Mouse (Mus musculus): ENCODE measurements around the gene Mcl1. TPM values are rescaled to one million over a fixed set of nuclear protein-coding genes. Genes with fewer than 3 reads are reported as not detected.

Mcl1 gene
- polyA plus RNA-seq, 1 experiment from 2014 or later: 46.3 TPM

- no peaks in the 10 kb centered on the region for H3K27me3 ChIP-seq
- H3K27ac ChIP-seq (replicated peaks): no peak overlapping the region
- H3K9ac ChIP-seq: no peak overlapping the region
- peaks cover 11% of the 10 kb centered on the region for H3K4me1 ChIP-seq (replicated peaks)
- no peak for ATAC-seq (ENCODE audit: low FRiP score, low read depth)
- H3K4me2 ChIP-seq: no peak overlapping the region
- no peaks in the 10 kb centered on the region for H3K9me3 ChIP-seq
- 61% methylated on average over 11 of the region's 11 CpGs for WGBS
- no peak overlapping the region for H3K4me3 ChIP-seq
- H3K36me3 ChIP-seq: no peaks in the 10 kb centered on the region
Observed at GRCm38 (mm10) chr3:95693821-95694807, 35.5 kb downstream of the Mcl1 start.

GRCm38 (mm10) chr3:95694808-95695703 lies 36.5 kb downstream of the Mcl1 start:
- 92% methylated on average over 11 of the region's 11 CpGs for WGBS
- no peak overlapping the region for H3K4me2 ChIP-seq
- no peak overlapping the region for H3K9ac ChIP-seq
- H3K9me3 ChIP-seq: no peaks in the 10 kb centered on the region
- no peak overlapping the region for H3K4me3 ChIP-seq
- no peaks in the 10 kb centered on the region for H3K27me3 ChIP-seq
- H3K27ac ChIP-seq (replicated peaks): no peak overlapping the region
- peaks cover 11% of the 10 kb centered on the region for H3K4me1 ChIP-seq (replicated peaks)
- no peak for ATAC-seq (ENCODE audit: low FRiP score, low read depth)
- H3K36me3 ChIP-seq: no peaks in the 10 kb centered on the region

DNA sequence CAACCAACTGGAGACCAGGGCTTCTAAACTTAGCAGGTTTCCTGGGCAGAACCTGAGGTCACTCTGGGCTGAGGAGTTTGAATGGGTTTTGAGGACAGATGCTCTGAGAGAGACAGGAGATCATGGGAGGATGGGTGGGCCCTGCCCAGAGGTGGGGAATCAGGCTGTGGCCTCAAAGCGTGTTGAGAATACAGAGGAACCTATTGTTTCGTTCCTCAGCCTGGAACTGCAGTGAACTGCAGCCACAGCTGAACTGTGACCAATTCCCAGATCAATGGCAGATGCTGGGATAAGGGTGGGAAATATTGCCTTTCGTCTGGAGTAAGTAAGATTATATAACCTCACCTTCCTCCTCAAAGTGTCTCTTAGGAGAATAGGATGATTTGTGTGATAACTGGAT lies 37.2 kb downstream of the Mcl1 start:
- Histone ChIP-seq H3K9me3 (no peaks in the 10 kb centered on the region), H3K4me2 (no peak overlapping the region), H3K27ac (replicated peaks) (no peak overlapping the region), H3K27me3 (no peaks in the 10 kb centered on the region), H3K4me3 (no peak overlapping the region), H3K9ac (no peak overlapping the region), H3K36me3 (no peaks in the 10 kb centered on the region), H3K4me1 (replicated peaks) (peaks cover 16% of the 10 kb centered on the region)
- WGBS: 23% methylated on average over 3 of the region's 3 CpGs
- ATAC-seq (ENCODE audit: low FRiP score, low read depth): no peak

DNA sequence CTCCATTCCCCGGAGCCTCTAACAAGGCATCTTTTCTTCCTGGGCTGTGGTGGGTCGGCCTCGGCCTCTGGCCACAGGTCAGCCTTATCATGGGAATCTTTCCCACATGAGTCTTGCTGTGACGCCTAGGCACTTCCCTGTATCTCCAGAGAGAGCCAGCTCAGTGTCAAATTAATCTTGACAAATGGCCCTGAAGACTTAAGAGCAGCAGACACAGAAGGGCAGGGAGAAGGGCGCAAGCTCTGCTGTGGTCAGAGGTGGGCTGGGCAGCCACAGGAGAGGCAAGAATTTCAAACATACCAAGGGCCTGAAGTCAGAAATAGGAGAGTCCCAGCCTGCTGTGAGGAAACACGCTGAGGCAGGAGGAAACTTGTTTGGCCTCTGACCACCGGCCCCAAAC lies 37.8 kb downstream of the Mcl1 start:
- 22% methylated on average over 7 of the region's 7 CpGs for WGBS
- Histone ChIP-seq H3K27me3 (no peaks in the 10 kb centered on the region), H3K27ac (replicated peaks) (no peak overlapping the region), H3K9me3 (no peaks in the 10 kb centered on the region), H3K4me3 (no peak overlapping the region), H3K4me2 (no peak overlapping the region), H3K9ac (no peak overlapping the region), H3K36me3 (no peaks in the 10 kb centered on the region), H3K4me1 (replicated peaks) (peaks cover 19% of the 10 kb centered on the region)
- no peak for ATAC-seq (ENCODE audit: low FRiP score, low read depth)

DNA sequence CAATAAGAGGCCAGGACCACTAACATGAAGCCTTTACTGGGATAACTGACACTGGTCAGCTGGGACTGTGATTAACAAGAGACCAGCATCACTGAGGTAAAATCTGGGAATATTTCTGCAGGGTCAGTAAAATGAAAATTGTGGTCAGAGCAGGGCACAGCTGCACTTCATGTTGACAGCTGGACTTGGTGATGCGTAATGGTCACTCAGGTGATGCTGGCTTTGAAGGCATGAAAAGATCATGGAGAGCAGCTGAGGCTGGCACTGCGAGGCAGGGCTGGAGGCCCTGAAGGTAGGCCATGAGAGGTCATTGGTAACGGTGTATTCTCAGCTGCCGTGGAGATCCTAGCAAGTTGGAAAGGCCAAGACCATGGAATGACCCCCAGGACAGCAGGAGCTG lies 39.7 kb downstream of the Mcl1 start:
- Histone ChIP-seq H3K27ac (replicated peaks) (no peak overlapping the region), H3K4me3 (no peak overlapping the region), H3K4me1 (replicated peaks) (peaks cover 26% of the 10 kb centered on the region), H3K36me3 (no peaks in the 10 kb centered on the region), H3K9me3 (no peaks in the 10 kb centered on the region), H3K9ac (no peak overlapping the region), H3K4me2 (no peak overlapping the region), H3K27me3 (no peaks in the 10 kb centered on the region)
- WGBS: 92% methylated on average over 4 of the region's 4 CpGs
- ATAC-seq (ENCODE audit: low FRiP score, low read depth): no peak

GRCm38 (mm10) chr3:95700233-95700681 lies 41.7 kb downstream of the Mcl1 start:
- no peaks in the 10 kb centered on the region for H3K27me3 ChIP-seq
- H3K9me3 ChIP-seq: no peaks in the 10 kb centered on the region
- peak; percentile 43; the same call in 1 of the 2 replicates for ATAC-seq (ENCODE audit: low FRiP score, low read depth)
- H3K4me1 ChIP-seq (replicated peaks): peaks cover 26% of the 10 kb centered on the region
- 49% methylated on average over 6 of the region's 6 CpGs for WGBS
- H3K4me3 ChIP-seq: no peak overlapping the region
- no peak overlapping the region for H3K9ac ChIP-seq
- H3K36me3 ChIP-seq: no peaks in the 10 kb centered on the region
- no peak overlapping the region for H3K27ac ChIP-seq (replicated peaks)
- H3K4me2 ChIP-seq: no peak overlapping the region

GRCm38 (mm10) chr3:95701085-95701484 lies 42.5 kb downstream of the Mcl1 start:
- H3K36me3 ChIP-seq: no peaks in the 10 kb centered on the region
- no peak overlapping the region for H3K9ac ChIP-seq
- H3K27ac ChIP-seq (replicated peaks): no peak overlapping the region
- peaks cover 21% of the 10 kb centered on the region for H3K4me1 ChIP-seq (replicated peaks)
- 72% methylated on average over 2 of the region's 2 CpGs for WGBS
- no peaks in the 10 kb centered on the region for H3K9me3 ChIP-seq
- no peak overlapping the region for H3K4me2 ChIP-seq
- H3K4me3 ChIP-seq: no peak overlapping the region
- ATAC-seq (ENCODE audit: low FRiP score, low read depth): no peak
- no peaks in the 10 kb centered on the region for H3K27me3 ChIP-seq

GRCm38 (mm10) chr3:95701877-95702540 lies 43.4 kb downstream of the Mcl1 start:
- Histone ChIP-seq H3K4me2 (peak overlapping the region; percentile 49), H3K27me3 (no peaks in the 10 kb centered on the region), H3K4me1 (replicated peaks) (peaks cover 14% of the 10 kb centered on the region), H3K9me3 (no peaks in the 10 kb centered on the region), H3K36me3 (no peaks in the 10 kb centered on the region), H3K27ac (replicated peaks) (no peak overlapping the region), H3K4me3 (peak overlapping the region; percentile 14; the same call in 1 of the 2 replicates), H3K9ac (0 out of 2 replicates have a peak overlapping the region, but pooled peaks have one; percentile 1)
- 2% methylated on average over 24 of the region's 24 CpGs for WGBS
- ATAC-seq (ENCODE audit: low FRiP score, low read depth): peak; percentile 86

GRCm38 (mm10) chr3:95703276-95703675 lies 44.7 kb downstream of the Mcl1 start:
- H3K4me3 ChIP-seq: no peak overlapping the region
- no peak overlapping the region for H3K9ac ChIP-seq
- H3K36me3 ChIP-seq: no peaks in the 10 kb centered on the region
- no peak overlapping the region for H3K4me2 ChIP-seq
- 95% methylated on average over 3 of the region's 3 CpGs for WGBS
- H3K27me3 ChIP-seq: no peaks in the 10 kb centered on the region
- no peak for ATAC-seq (ENCODE audit: low FRiP score, low read depth)
- H3K27ac ChIP-seq (replicated peaks): no peak overlapping the region
- H3K9me3 ChIP-seq: no peaks in the 10 kb centered on the region
- H3K4me1 ChIP-seq (replicated peaks): peaks cover 14% of the 10 kb centered on the region

GRCm38 (mm10) chr3:95704612-95705011 lies 46.0 kb downstream of the Mcl1 start:
- 92% methylated on average over 4 of the region's 4 CpGs for WGBS
- ATAC-seq (ENCODE audit: low FRiP score, low read depth): no peak
- Histone ChIP-seq H3K9me3 (no peaks in the 10 kb centered on the region), H3K4me3 (no peak overlapping the region), H3K9ac (no peak overlapping the region), H3K4me1 (replicated peaks) (peaks cover 14% of the 10 kb centered on the region), H3K27me3 (no peaks in the 10 kb centered on the region), H3K36me3 (no peaks in the 10 kb centered on the region), H3K4me2 (no peak overlapping the region), H3K27ac (replicated peaks) (no peak overlapping the region)

GRCm38 (mm10) chr3:95706273-95706672 lies 47.7 kb downstream of the Mcl1 start:
- no peak for ATAC-seq (ENCODE audit: low FRiP score, low read depth)
- H3K9ac ChIP-seq: no peak overlapping the region
- WGBS: 84% methylated on average over 4 of the region's 4 CpGs
- H3K4me2 ChIP-seq: no peak overlapping the region
- peaks cover 7% of the 10 kb centered on the region for H3K4me1 ChIP-seq (replicated peaks)
- no peaks in the 10 kb centered on the region for H3K36me3 ChIP-seq
- H3K9me3 ChIP-seq: no peaks in the 10 kb centered on the region
- H3K27me3 ChIP-seq: no peaks in the 10 kb centered on the region
- H3K27ac ChIP-seq (replicated peaks): no peak overlapping the region
- no peak overlapping the region for H3K4me3 ChIP-seq

Data from hindbrain, embryonic 15.5 days (tissue).